Mouse (Mus musculus): ENCODE data around the gene Cblb.

Gene Cblb

DNA sequence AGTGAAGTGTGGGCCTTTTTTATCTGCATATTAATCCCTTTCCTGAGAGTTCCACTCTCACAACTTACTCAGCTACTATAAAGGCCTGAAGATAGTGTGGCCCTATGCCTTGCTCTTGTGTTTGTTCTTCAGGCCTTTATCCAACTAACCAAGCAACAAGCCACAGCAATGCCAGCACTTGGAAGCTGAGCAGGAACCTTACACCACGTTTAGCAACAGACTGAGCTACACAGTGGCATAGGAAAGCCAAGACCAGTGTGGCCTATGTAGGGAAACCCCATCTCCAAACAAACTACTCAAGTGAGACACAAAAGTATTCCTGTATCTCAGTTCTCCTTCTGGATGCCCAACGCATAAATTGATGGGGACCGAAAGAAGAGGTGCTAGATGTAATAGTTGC is 163.8 kb downstream of the Cblb start:
- no peak for DNase-seq (ENCODE audit: low read depth, low spot score)

DNA sequence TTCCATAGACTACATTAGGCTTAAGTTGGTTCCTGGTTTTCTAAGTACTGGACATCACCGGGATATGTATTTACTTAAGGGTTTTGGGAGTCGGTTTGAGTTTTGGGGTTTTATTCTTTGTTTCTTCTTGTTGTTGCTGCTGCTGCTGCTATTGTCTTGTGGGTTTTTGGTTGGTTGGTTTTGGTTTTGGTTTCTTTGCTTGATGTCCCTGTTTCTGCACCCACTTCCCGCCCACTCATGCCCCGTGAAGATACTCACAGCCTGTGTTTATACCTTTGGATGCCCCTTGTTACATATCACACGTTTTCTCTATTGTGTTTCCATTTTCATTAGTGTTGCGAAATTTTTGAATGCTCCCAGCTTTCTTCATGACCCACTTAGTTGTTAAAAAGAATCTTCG is 169.1 kb downstream of the Cblb start:
- no peak for DNase-seq (ENCODE audit: low read depth, low spot score)

- DNase-seq (ENCODE audit: low read depth, low spot score): no peak
Observed at GRCm38 (mm10) chr16:52210844-52211606, 180.0 kb downstream of the Cblb start.

DNA sequence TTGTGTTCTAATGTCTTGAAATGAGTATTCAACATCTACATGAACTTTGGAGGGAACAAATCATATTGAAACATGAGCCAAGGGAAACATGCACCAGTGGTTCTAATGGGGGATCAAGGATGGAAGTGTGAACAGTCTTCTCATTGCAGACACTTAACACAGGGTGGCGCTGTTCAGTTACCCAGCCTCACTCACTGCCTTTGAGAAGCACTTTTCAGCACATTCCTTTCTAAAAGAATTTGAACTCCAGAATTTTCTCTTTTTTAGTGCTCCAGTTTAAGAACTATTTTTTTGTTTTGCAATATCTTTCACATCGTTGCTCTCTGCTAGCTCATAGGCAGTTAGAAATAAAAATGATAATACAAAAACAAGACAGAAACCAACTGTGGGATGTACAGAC is 188.0 kb downstream of the Cblb start:
- DNase-seq (ENCODE audit: low read depth, low spot score): peak; percentile 49

DNA sequence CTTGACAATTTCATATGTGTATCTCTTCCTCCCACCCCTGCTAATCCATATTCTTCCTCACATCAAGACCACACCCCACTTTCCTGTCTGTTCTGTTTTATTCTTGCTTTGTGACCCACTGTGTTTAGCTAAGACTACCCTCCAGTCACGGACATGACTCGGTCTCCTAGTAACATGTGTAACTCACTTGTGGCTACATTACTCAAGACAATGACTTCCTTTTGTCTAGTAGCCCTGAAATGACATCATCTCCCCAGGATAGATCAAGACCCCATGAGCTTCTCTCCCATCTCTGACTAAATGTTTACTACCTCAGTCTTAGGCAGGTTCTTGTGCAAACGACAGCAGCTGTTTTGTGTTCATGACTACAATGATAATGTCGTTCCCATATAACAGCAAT is 191.9 kb downstream of the Cblb start:
- DNase-seq (ENCODE audit: low read depth, low spot score): no peak

- peak; percentile 15 for DNase-seq (ENCODE audit: low read depth, low spot score)
Observed at GRCm38 (mm10) chr16:52229446-52229845, 198.4 kb downstream of the Cblb start.

GRCm38 (mm10) chr16:52229930-52230329 is 198.9 kb downstream of the Cblb start:
- no peak for DNase-seq (ENCODE audit: low read depth, low spot score)

DNA sequence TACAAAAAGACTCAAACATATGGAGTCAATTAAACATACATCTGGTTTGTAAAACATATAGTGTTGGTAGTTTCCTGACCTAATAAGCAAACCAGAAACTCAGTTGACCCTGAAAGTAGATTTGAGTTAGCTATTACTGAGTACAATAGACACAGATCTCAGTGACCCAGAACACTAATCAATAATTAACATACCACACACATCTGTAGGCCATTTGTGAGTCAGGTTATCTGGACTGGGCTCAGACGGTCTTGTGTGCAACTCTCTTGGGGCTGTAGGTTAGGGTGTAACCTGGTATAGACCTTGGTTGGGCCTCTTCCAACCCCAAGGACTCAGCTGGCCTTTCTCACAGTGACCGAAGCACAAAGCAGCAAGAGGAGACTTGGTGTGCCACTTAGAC is 211.1 kb downstream of the Cblb start:
- no peak for DNase-seq (ENCODE audit: low read depth, low spot score)

DNA sequence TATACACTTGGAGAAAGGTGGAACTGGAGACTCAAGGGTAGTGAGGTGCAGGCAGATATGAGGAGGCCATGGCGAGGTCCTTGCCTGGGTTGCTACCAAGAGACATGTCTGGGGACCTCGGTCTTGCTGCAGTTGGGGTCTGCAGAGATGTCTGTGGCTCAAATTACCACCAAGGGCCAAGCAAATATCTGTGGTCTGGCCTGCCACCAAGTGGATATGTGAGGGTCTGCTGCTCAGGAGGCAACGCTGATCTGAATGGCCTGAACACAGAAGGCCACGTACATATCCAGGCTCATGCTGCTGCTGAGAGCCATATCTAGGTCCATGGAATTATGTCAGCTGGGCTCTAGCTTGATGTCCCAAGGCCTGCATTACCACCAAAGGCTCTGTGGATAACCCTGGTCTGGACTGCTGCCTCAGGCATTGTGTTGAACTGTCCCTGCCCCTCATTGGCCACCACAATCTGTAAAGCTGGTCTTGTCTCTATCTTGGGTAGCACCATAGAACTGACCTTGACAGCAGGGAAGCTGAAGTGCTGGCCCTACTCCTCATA is 212.5 kb downstream of the Cblb start:
- no peak for DNase-seq (ENCODE audit: low read depth, low spot score)

DNA sequence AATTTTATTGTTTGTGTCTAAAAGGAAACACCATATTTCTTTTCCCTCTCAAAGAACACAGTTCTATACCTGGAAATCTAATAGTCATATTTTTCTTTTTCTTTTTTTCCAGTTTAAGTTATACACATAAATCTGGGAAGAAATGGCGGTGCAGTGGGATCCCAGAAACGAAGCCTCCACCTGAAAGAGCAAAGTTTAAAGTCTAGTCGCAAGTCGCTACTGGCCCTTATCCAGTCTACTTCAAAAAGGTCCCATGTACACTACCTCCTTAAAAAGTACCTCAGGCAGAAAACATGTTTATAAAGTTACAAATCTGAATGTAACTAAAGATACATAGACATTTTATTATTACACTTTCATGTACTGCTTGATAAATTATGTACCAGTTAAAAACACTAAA is 219.2 kb downstream of the Cblb start:
- DNase-seq (ENCODE audit: low read depth, low spot score): no peak

DNA sequence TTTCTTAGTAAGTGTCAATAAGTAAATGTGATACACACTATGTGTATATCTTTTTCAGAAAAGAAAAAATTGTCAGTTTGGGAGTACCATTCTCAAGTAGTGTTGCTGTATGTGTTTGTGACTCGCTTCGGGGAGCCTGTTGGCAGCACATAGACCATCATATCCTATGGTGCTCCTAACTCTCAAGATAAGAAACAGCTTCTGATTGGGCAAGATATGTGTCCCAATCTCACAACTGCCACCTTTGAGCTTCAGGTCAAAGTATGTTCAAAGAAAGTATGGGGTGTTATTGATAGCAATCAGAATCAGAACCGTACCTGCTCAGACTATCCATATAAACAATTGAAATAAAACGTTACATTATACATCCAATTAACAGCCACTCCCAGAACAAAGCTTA is 219.9 kb downstream of the Cblb start:
- no peak for DNase-seq (ENCODE audit: low read depth, low spot score)
